Mouse (Mus musculus): Measurements from ENCODE around the gene Gm3238.

- TF ChIP-seq CTCF (IDR thresholded peaks at IDR 0.05; ENCODE audit: low read depth) (no peak), EP300 (IDR thresholded peaks at IDR 0.05; ENCODE audit: low read depth) (no peak)
Observed at GRCm38 (mm10) chr10:77819203-77819602, 48.1 kb upstream of the Gm3238 start.

All from heart, postnatal 0 days (tissue).